Mouse (Mus musculus) forebrain, embryonic 16.5 days (tissue): Measurements from ENCODE around the gene Kcnd3. TPM values are rescaled to one million over a fixed set of nuclear protein-coding genes. Genes with fewer than 3 reads are reported as not detected.

Source experiments
- ATAC-seq: fragments of 200-750 bp; cut with Nextera tagmentation; 2 replicates; pipeline ENCODE4 v1.8.0; 2017; ENCODE audit warnings: mild to moderate bottlenecking, moderate library complexity
- H3K27ac ChIP-seq: fragments of 300-500 bp; sonication (generic); 2 replicates; pipeline ENCODE4 v1.5.1; 2014; ENCODE audit warnings: low read length, control low read depth
- H3K27me3 ChIP-seq: fragments of 300-500 bp; sonication (generic); replicated peaks from 2 replicates; pipeline ENCODE4 v1.6.1; 2014; ENCODE audit warnings: low read length; ENCODE audit not compliant: control insufficient read depth, insufficient read depth
- H3K36me3 ChIP-seq: fragments of 300-500 bp; sonication (generic); 2 replicates; pipeline ENCODE4 v1.6.1; 2014; ENCODE audit not compliant: control insufficient read depth, insufficient read depth
- H3K4me1 ChIP-seq: fragments of 300-500 bp; sonication (generic); replicated peaks from 2 replicates; pipeline ENCODE4 v1.6.1; 2014; ENCODE audit warnings: low read length; ENCODE audit not compliant: control insufficient read depth, insufficient read depth
- H3K4me2 ChIP-seq: fragments of 300-500 bp; sonication (generic); 2 replicates; pipeline ENCODE4 v1.6.1; 2014; ENCODE audit warnings: mild to moderate bottlenecking, low read length, control low read depth
- H3K4me3 ChIP-seq: fragments of 300-500 bp; sonication (generic); replicated peaks from 2 replicates; pipeline ENCODE4 v1.5.1; 2014; ENCODE audit warnings: mild to moderate bottlenecking, low read length, control low read depth
- H3K9ac ChIP-seq: fragments of 300-500 bp; sonication (generic); replicated peaks from 2 replicates; pipeline ENCODE4 v1.6.1; 2014; ENCODE audit warnings: low read depth, low read length, control low read depth
- H3K9me3 ChIP-seq: fragments of 300-500 bp; sonication (generic); 2 replicates; pipeline ENCODE4 v1.6.1; 2016; ENCODE audit warnings: low read length; ENCODE audit not compliant: control insufficient read depth
- whole genome bisulfite sequencing: fragments of 180-500 bp; shearing (Covaris S2); extraction: QIAGEN DNeasy Blood & Tissue Kit; methylation state at CpG from one replicate; pipeline ENCODE4 v1.1.7; 2014; 5-methylcytosine and 5-hydroxymethylcytosine counted together
- polyA plus RNA-seq: library from polyadenylated mRNA; unstranded; fragments of >200 nt; fragmentation: Nextera tagmentation; extraction: Ambion mirVana; gene quantifications from 2 replicates; pipeline ENCODE4 v1.2.1, GENCODE M21; 2015

Kcnd3 gene
- polyA plus RNA-seq, 1 experiment from 2014 or later: 8.6 TPM

DNA sequence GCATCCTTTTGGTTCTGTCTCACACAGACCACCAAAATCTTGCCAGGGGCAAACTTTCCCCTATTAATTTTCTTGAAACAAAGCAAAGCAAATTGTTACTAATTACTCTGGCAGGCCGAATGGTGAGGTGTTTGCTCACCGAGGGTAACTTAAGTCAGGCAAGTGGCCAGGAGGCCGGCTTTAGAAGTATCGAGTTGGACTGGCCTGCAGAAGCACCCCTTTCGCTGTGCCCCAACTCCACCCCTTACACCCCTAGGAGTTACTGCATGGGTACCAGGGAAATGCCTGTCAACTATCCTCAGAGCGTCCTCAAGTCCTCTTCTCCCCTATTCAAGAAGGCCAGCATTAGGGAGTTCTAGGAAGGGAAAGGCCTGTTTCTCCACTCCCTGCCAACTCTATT is 251.4 kb downstream of the Kcnd3 start:
- Histone ChIP-seq H3K4me3 (no peak overlapping the region), H3K9ac (no peak overlapping the region), H3K9me3 (no peaks in the 10 kb centered on the region), H3K27me3 (no peaks in the 10 kb centered on the region), H3K4me2 (no peak overlapping the region), H3K27ac (no peak overlapping the region), H3K4me1 (peaks cover 18% of the 10 kb centered on the region), H3K36me3 (no peaks in the 10 kb centered on the region)
- 50% methylated on average over 6 of the region's 6 CpGs for WGBS
- no peak for ATAC-seq

DNA sequence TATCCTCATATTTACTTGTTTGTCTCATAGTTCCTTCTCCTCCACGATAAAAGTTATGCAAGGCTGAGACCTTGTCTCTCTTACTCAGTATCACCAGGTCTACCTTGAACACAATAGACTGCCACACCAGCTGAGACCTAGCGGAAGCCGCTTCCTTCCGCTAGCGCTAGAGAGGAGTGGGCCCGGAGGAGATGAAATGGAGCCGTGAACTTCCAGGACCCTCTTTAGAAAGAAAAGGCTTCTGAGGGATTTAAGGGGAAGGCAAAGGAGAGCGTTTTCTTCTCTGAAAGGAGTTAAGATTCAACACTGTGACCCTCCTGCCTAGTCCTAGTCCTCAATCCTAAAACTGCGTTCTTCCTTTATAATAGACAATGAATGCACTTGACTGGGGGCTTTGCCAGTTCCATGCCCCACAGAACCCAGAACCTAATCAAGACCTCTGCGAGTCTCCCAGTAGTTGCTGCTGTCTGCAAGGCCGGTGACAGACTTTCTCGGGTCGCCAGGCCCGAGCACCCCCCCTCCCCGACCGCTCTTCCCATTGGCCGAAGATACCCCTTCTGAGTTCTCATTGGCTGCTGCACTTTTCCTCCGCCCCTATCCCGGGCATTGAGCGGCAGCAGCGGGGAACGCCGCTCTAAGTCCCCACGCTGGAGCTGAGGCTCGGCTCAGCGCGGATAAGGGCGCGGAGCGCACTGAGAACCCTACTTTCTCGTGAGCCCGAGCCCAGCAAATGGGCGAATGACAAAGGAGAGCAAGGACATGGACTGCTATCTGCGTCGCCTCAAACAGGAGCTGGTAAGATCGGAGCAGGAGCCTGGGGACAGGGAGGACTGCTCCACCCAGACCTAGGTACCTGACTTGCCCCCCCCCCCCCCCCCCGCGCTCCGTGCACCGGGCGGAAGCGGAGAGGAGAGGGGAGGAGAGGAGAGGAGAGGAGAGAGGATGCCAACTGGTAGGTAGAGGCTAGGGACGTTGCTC is 252.2 kb downstream of the Kcnd3 start, which contains the start of gene Inka2:
Inka2 (plus strand) TSS at position 569 of the 978 bp plus-strand sequence.
- Histone ChIP-seq H3K4me3 (peak within 1 kb of the TSS; percentile 51), H3K27me3 (no peaks in the 10 kb centered on the region), H3K9me3 (no peaks in the 10 kb centered on the region), H3K27ac (peak within 1 kb of the TSS; percentile 70), H3K9ac (peak within 1 kb of the TSS; percentile 56), H3K4me2 (peak within 1 kb of the TSS; percentile 98), H3K36me3 (no peaks in the 10 kb centered on the region), H3K4me1 (peaks cover 18% of the 10 kb centered on the region)
- peak; percentile 98 for ATAC-seq
- WGBS: 3% methylated on average over 40 of the region's 43 CpGs

DNA sequence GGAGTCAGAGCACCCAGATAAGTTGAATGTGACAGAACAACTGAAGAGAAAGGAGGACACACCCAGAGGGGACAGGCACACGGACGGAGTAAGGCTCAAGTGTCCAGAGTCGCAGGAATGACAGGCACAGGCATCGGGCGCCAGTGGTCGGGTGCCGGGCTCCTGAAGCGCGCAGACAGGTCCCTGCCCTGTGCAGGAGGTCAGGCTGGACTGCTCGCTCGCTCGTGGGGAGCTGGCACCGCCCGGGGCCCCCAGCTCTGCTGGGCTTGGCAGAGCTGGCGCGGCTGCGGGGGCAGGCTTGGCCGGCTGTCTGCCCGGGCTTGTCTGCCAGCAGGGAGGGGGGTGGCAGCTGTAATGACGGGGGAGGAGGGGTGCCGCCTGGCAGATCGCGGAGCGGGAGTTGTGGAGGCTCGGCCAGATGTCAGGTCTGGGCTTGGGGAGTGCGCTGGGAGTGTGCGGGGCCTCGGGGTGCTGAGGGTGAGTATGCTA is 253.0 kb downstream of the Kcnd3 start:
- H3K9me3 ChIP-seq: no peaks in the 10 kb centered on the region
- H3K27ac ChIP-seq: peak overlapping the region; percentile 70; the same call in 1 of the 2 replicates
- WGBS: 0% methylated on average over 26 of the region's 28 CpGs

DNA sequence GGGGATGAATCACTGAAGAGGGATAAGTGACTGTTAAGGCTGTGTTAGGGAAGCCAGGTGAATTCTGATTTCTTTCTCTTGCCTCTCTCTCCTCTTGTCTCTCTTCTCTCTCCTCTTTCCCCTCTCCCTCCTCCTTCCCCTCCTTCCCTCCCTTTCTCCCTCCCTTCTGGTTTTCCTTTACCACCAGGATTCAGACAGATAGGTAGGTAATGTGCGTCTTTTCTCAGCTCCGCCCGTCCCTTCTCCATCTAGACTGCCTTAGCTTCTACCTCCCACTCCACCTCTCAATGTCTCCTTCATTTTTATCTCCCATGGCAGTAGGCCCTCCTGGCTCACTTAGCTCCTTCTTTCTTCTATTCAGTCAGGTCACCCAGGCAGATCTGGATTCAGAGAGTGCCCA is 253.4 kb downstream of the Kcnd3 start:
- H3K27me3 ChIP-seq: no peaks in the 10 kb centered on the region
- no peak for ATAC-seq
- H3K27ac ChIP-seq: no peak overlapping the region
- WGBS: 24% methylated on average over 3 of the region's 3 CpGs
- peak overlapping the region; percentile 56 for H3K9ac ChIP-seq
- H3K36me3 ChIP-seq: no peaks in the 10 kb centered on the region
- peaks cover 22% of the 10 kb centered on the region for H3K4me1 ChIP-seq
- H3K4me3 ChIP-seq: peak overlapping the region; percentile 51
- H3K9me3 ChIP-seq: no peaks in the 10 kb centered on the region
- H3K4me2 ChIP-seq: peak overlapping the region; percentile 98

More for the DNA sequence above, 253.0 kb downstream of the Kcnd3 start:
- ATAC-seq: peak; percentile 73
- H3K4me1 ChIP-seq: peaks cover 19% of the 10 kb centered on the region
- no peaks in the 10 kb centered on the region for H3K27me3 ChIP-seq
- H3K9ac ChIP-seq: peak overlapping the region; percentile 56
- H3K4me3 ChIP-seq: peak overlapping the region; percentile 51
- no peaks in the 10 kb centered on the region for H3K36me3 ChIP-seq
- peak overlapping the region; percentile 98 for H3K4me2 ChIP-seq

DNA sequence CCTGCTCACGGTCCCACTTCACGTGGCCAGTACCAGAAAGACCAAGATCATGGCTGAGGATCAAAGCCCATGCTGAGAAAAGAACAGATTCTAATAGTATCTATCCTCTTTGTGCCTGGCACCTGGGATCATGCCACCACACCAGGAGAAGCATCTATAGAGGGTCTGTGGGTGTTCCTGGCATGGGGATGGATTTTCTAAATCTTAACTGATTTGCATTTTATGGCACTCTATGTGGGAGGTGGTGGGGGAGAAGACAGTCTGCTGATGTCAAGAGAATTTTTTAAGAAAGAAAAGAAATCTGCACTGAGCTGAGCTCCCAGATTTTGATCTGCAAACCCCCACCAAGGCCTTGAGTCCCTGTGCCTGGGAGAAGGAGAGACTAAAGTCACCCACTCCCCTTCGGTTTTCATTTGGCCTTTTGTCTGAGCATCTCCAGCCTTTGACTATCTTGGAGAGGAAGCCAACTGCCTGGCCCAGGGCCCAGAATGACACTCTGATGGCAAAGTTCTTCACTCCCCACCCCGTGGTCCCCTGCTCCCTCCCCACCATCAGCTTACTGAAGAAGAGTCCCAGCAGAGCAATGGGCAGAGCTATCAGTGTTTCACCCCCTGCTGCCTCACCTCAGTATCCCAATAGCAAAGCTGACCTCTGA is 254.4 kb downstream of the Kcnd3 start:
- H3K9ac ChIP-seq: no peak overlapping the region
- H3K4me2 ChIP-seq: no peak overlapping the region
- no peak overlapping the region for H3K27ac ChIP-seq
- no peaks in the 10 kb centered on the region for H3K9me3 ChIP-seq
- WGBS: 32% methylated on average over 4 of the region's 4 CpGs
- ATAC-seq: no peak
- H3K4me3 ChIP-seq: no peak overlapping the region
- H3K4me1 ChIP-seq: peaks cover 22% of the 10 kb centered on the region
- H3K36me3 ChIP-seq: no peaks in the 10 kb centered on the region
- no peaks in the 10 kb centered on the region for H3K27me3 ChIP-seq

DNA sequence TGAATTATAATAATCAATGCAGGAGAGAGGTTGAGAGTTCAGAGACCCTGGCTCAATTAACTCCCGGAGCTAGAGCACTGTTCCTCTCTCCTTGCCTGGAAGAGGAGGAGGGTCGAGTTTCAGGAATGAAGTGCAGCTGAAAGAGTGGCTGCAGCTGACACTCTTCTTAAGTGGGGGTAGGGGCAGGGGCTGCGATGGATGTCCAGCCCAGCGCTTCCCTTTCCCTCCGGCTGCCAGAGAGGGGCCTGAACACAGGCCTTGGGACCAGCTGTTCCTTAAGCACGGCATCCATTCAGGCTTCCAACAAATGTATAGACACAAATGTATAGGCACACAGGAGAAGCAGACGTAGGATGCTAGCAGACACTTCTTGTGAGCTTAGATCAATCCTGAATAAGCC is 255.5 kb downstream of the Kcnd3 start:
- ATAC-seq: no peak
- no peak overlapping the region for H3K4me3 ChIP-seq
- H3K4me2 ChIP-seq: no peak overlapping the region
- H3K27ac ChIP-seq: no peak overlapping the region
- H3K4me1 ChIP-seq: peaks cover 22% of the 10 kb centered on the region
- 23% methylated on average over 7 of the region's 7 CpGs for WGBS
- no peaks in the 10 kb centered on the region for H3K9me3 ChIP-seq
- no peaks in the 10 kb centered on the region for H3K36me3 ChIP-seq
- no peak overlapping the region for H3K9ac ChIP-seq
- H3K27me3 ChIP-seq: no peaks in the 10 kb centered on the region

DNA sequence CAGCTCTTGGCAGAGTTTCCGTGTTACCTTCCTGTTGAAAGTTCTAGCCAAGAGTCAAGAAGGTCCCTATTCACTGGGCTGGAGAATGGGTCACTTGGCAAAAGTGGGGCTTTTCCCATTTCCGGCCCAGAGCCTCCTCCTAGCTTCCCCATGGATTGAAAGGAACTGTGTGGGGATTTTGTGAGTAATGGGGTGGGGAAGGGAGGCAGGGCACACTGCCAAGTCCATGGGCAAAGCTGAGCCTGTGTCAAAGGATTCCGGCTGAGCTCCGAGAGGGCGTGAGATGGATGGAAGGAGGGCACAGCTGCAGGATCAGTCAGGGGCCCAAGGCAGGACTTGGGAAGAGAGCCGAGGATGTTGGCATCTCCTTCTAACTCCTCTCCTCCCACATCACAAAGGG is 258.1 kb downstream of the Kcnd3 start:
- Histone ChIP-seq H3K9me3 (no peaks in the 10 kb centered on the region), H3K9ac (no peak overlapping the region), H3K4me1 (peaks cover 16% of the 10 kb centered on the region), H3K36me3 (no peaks in the 10 kb centered on the region), H3K27me3 (no peaks in the 10 kb centered on the region), H3K4me3 (no peak overlapping the region), H3K27ac (no peak overlapping the region), H3K4me2 (no peak overlapping the region)
- WGBS: 24% methylated on average over 6 of the region's 6 CpGs
- ATAC-seq: peak; percentile 63

DNA sequence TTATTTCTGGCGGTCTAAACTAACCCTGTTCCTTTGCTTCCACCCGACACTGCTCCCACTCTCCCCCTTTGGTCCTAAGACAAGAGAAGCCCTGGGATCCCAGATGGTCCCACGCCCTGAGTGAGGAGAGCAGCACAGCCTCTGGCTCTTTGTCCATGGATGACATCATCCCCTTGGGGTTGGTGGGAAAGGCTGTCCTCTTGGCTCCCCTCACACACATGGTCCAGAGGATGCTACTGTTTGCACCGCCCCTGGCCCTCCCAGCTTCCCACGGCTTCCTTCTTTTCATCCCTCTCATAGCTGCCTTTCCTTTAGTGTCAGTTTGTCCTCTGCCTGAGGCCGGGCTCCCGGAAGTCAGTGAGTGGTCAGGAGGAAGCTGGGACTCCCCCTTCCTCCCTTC is 259.6 kb downstream of the Kcnd3 start:
- Histone ChIP-seq H3K9me3 (no peaks in the 10 kb centered on the region), H3K27ac (no peak overlapping the region), H3K4me3 (no peak overlapping the region), H3K4me1 (peaks cover 9% of the 10 kb centered on the region; the same call in 1 of the 2 replicates), H3K27me3 (no peaks in the 10 kb centered on the region), H3K9ac (no peak overlapping the region), H3K36me3 (no peaks in the 10 kb centered on the region), H3K4me2 (no peak overlapping the region)
- 71% methylated on average over 7 of the region's 7 CpGs for WGBS
- ATAC-seq: no peak

DNA sequence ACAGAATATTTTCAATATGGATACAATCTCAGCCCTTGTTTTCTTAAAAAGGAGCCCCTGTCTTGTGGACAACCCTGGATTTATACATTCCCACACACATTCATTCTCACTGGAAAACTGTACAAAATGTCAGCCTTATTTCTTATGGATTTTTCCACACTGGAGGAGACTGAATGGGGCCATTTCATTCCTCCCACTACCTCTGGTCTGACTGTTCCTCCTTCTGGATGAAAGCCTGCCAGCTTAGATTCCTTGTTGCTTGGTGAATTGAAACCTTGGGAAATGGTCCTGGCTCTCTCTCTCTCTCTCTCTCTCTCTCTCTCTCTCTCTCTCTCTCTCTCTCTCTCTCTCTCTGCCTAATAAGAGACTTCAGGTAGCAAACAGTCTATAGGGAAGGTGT is 260.7 kb downstream of the Kcnd3 start:
- H3K36me3 ChIP-seq: no peaks in the 10 kb centered on the region
- H3K4me2 ChIP-seq: no peak overlapping the region

More for the DNA sequence above, 260.7 kb downstream of the Kcnd3 start:
- no peak overlapping the region for H3K9ac ChIP-seq
- peaks cover 9% of the 10 kb centered on the region; the same call in 1 of the 2 replicates for H3K4me1 ChIP-seq
- no peak overlapping the region for H3K27ac ChIP-seq
- no peak overlapping the region for H3K4me3 ChIP-seq
- no peaks in the 10 kb centered on the region for H3K27me3 ChIP-seq
- no peaks in the 10 kb centered on the region for H3K9me3 ChIP-seq
- ATAC-seq: no peak
